Mouse (Mus musculus) ovary, postnatal 14 days (tissue): Measurements from ENCODE around the gene Macc1.
"Not testable (repeated sequence)": the region's sequence is repeated elsewhere in the genome, so short reads cannot be mapped to it uniquely, and the experiment has no call there.

Experiments
- DNase-seq: peaks from one replicate; pipeline ENCODE4 v3.0.0; 2022; ENCODE audit warnings: low spot score

Gene Macc1

GRCm38 (mm10) chr12:119313970-119314369, at the start of gene Macc1:
Gene Macc1 (plus strand): TSS chr12:119314270.
- no peak for DNase-seq

DNA sequence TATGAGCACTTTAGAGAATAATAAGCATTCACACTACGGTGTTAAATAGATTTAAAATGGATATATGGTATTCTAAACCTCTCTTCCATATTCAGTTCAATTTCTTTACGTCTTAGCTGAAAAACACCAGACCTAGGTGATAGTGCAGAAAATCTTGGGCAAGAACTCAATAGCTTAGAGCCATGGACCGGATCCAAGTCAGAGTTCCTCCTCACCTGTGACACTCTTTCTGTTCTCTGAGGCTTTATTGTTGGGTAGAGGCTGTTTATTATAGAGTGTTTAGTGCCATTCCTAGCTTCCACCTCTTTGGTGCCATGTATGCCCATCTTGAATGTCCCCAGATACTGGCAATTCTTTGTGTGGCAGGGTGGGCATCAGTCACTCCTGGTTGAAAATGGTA, 49.6 kb upstream of the Macc1 start:
- no peak for DNase-seq

DNA sequence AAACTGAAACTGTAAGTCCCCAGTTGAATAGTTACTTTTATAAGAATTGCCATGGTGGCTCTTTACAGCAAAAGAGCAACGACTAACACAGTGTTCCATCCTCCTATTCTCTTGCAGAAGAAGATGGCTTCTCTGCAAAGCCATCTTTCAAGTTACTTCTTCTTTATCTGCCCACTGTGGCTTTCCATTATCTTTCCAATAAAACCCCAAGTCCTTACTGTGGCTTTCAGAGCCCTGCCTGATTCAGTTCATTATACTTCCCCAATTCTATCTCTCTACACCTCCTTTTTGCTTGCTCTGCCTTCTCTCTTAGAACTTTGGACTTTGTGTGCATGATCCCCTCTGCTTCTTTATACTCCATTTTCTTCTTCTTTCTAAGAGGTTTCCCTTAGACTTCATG, 45.3 kb upstream of the Macc1 start:
- no peak for DNase-seq

- no peak for DNase-seq
These were observed 44.0 kb upstream of the Macc1 start for GRCm38 (mm10) chr12:119270036-119270435.

- no peak for DNase-seq
These were observed 42.1 kb upstream of the Macc1 start for GRCm38 (mm10) chr12:119271964-119272363.

GRCm38 (mm10) chr12:119273605-119274004, 40.5 kb upstream of the Macc1 start:
- DNase-seq: no peak

DNA sequence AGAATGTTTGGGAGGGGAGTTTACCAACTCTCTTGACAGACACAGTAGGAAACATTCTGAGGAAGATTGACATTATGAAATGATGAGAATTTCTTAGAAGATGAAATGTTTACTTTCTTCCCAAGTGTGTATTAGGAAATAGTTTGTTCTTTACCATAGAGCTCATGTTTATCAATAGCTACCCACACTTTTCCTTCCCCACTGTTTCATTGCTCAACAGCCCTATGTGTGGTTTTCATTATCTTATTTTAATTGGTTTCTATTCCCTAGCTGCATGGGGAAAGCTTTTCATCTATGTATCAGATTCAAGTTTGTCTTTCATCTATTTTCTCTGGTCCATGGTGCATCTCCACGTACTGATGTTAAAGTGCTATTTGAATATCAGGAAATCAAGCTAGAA, 37.8 kb upstream of the Macc1 start:
- DNase-seq: no peak

DNA sequence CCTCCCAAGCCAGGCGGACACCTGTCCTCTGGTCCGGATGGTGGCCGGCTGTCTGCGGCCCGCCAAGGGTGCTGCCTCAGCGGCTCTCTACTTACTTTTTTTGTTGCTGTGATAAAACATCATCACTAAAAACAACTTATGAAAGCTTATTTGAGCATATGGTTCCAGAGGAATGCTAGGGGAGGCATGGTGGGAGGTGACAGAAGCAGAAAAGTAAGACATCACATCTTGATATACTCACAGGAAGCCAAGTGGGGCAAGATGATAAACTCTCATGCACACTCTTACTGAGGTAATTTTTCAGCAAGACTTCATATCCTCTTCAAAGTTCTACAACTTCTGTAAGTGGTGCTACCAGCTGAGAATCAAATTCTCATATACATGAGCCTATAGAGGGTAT, 22.5 kb upstream of the Macc1 start:
- DNase-seq: no peak

- no peak for DNase-seq
These were observed 10.5 kb upstream of the Macc1 start for GRCm38 (mm10) chr12:119303618-119304017.

GRCm38 (mm10) chr12:119313014-119313763, 881 bp upstream of the Macc1 start:
- DNase-seq: no peak

DNA sequence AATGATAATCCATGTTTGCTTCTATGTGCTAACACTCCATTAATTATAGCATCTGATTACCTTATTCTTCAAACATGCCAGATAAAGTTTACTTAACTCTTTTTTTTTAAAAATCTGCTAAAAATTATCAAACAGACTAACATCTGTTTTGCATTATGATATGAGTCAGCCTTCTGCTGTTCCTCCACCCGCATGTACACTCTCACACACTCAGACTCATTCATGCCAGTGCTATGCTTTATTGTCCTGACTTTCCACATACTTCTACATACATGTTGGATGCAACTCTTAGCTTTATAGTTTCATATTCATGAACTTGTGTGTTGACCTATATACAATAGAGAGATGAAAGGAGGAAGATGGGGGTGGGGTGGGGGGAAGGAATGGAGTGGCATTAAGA, 4.7 kb downstream of the Macc1 start:
- DNase-seq: no peak

DNA sequence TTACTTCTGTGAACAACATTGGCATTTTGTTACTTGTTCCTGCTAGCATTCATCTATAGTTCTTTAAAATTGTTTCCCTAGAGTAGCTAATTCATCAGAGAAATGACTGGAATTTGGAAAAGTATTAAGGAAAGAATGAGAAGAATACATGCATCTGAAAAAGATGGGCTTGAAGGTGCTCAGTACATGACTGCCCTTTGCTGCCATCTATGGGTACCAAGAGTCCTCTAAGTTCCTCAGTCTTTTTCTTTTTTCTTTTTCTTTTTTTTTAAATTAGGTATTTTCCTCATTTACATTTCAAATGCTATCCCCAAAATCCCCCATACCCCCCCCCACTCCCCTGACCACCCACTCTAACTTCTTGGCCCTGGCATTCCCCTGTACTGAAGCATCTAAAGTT, 11.3 kb downstream of the Macc1 start:
- no peak for DNase-seq

DNA sequence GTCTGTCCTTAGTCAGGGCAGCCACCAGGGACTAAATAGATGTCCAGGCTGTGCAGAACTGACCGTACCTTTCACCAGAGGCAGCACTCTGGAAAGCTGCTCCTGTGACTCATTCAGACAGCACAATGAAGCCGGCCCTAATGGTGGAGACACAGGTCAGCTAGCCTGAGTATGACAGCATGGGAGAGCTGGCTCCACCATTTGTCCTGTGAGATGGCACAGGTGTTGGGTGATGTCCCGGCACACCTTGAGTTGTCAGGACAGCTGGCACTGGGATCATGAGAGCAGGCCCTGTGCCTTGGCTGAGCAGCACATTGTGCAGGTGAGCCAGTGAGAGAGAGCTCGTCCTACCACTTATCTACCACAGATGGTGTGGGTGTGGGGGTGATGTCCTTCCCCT, 16.6 kb downstream of the Macc1 start:
- DNase-seq: no peak

- no peak for DNase-seq
These were observed 19.3 kb downstream of the Macc1 start for GRCm38 (mm10) chr12:119333376-119333775.

DNA sequence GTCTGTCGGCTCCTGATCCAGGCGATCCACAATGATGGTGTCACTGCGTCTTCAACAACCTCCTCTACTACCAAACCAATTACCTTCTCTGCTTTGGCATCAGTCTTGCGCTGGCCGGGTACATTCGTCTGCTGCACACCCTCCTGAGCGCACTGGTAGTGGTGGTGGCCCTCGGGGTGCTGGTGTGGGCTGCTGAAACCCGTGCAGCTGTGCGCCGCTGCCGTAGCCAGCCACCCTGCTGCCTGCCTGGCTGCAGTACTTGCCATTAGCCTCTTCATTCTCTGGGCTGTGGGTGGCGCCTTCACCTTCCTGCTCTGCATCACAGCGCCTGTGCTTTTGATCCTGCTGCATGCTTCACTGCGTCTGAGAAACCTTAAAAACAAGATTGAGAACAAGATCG, 38.5 kb downstream of the Macc1 start:
- DNase-seq: not testable (repeated sequence)

DNA sequence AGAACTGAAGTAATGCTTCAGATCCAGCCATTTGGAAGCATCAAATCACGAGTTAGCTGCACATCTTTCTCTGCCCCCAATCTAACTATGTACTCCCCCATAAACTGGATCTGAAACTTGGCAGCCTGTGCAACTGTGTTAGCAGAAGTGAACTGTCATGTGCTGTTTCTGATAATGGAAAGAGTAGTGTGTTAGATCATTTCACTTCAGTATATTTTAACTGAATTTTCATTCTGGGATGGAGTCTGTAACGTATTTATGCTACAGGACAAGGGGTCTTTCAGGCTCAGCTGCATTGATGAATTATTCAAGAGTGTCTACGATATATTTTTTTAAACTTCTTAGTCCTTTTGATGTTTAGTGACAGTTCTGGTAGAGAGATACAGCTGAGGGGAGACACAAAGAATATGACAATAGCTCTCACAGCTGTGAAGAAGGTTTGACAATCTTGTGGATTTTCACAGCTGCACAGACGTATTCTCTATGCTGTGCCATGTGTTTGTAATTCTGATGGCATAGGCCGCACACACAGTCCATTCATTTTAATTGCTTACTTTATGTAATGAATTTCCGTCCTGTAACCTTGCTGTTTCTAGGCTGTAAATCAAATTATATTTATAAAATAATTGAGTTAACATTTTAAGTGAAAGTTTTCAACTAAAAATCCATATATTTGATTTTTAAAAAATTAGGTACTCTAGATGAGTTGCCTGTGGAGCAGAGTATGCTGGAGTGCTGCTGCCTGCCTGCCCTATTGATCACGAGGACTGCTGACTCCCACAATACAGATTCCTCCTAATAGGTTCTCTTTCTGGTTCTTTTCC, 43.6 kb downstream of the Macc1 start:
- no peak for DNase-seq

- DNase-seq: no peak
These were observed 44.1 kb downstream of the Macc1 start for GRCm38 (mm10) chr12:119358242-119358515.

DNA sequence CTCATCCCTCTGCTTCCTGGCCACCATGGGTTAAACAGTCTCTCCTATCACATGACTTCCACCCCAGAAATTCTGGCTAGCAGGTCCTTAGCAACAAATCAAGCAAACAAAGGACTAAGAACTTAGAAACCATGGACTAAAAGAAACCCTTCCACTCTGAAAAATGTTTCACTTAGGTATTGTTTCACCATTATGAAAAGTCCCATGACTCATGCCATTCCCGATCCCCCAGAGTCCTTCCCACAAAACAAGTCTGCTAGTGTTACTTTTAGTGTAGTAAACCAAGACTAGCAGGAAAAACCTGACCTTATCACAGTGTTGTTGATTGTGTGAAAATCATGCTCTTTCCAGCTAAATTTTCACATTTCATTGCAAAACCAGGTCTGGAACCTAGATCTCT, 51.0 kb downstream of the Macc1 start:
- no peak for DNase-seq

GRCm38 (mm10) chr12:119369832-119370231, 55.8 kb downstream of the Macc1 start:
- DNase-seq: no peak

GRCm38 (mm10) chr12:119372359-119372758, 58.3 kb downstream of the Macc1 start:
- DNase-seq: no peak

GRCm38 (mm10) chr12:119376879-119377278, 62.8 kb downstream of the Macc1 start:
- DNase-seq: no peak

- DNase-seq: no peak
These were observed 67.8 kb downstream of the Macc1 start for GRCm38 (mm10) chr12:119381839-119382238.

GRCm38 (mm10) chr12:119386243-119386642, 72.2 kb downstream of the Macc1 start:
- no peak for DNase-seq

DNA sequence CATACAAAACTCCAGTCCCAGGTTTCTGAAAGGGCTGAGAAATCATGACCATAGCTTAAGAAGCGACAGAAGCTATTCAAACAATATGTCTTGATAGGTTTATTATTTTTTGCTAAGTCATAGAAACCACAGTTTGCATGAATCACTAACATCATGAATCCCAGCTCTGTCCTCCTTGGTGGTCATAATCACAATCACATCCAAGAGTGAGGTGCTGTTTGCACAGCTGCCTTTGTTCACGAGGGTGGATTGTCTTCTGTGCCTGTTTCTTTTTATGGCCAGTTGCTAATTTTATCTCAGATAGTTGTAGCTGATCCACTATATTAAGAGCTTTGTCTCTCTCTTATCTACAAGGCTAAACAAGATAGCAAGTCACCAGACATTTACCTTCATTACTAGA, 72.6 kb downstream of the Macc1 start:
- no peak for DNase-seq
